Mouse (Mus musculus): ENCODE results near the gene Otogl. TPM values are rescaled to one million over a fixed set of nuclear protein-coding genes. Genes with fewer than 3 reads are reported as not detected.

Otogl gene
- polyA plus RNA-seq, 1 experiment = not detected

GRCm38 (mm10) chr10:107931833-107932828 lies 20.2 kb upstream of the Otogl start:
- DNase-seq (ENCODE audit: low read depth in 1 of 2, low spot score in 2 of 2) = peak; percentile 10 to 37
- Histone ChIP-seq H3K27ac (ENCODE audit: insufficient read depth, low read length) (no peak overlapping the region), H3K4me1 (ENCODE audit: control insufficient read depth, insufficient read depth, insufficient read length) (no peaks in the 10 kb centered on the region), H3K4me3 (ENCODE audit: extremely low read depth, insufficient read depth, insufficient read length) (no peak overlapping the region), H3K27me3 (ENCODE audit: control insufficient read depth, insufficient read depth, low read length) (no peaks in the 10 kb centered on the region), H3K36me3 (ENCODE audit: control insufficient read depth, insufficient read depth, low read length) (no peaks in the 10 kb centered on the region)
- TF ChIP-seq CTCF (IDR thresholded peaks at IDR 0.05; ENCODE audit: extremely low read depth, insufficient read depth, insufficient read length, insufficient replicate concordance) (no peak), POLR2A (IDR thresholded peaks at IDR 0.05; ENCODE audit: low read depth, low read length) (no peak)
- WGBS = 19% methylated on average over 9 of the region's 10 CpGs

GRCm38 (mm10) chr10:107930471-107931021 lies 18.6 kb upstream of the Otogl start:
- Histone ChIP-seq H3K27me3 (ENCODE audit: control insufficient read depth, insufficient read depth, low read length) (no peaks in the 10 kb centered on the region), H3K4me3 (ENCODE audit: extremely low read depth, insufficient read depth, insufficient read length) (no peak overlapping the region), H3K27ac (ENCODE audit: insufficient read depth, low read length) (no peak overlapping the region), H3K36me3 (ENCODE audit: control insufficient read depth, insufficient read depth, low read length) (no peaks in the 10 kb centered on the region), H3K4me1 (ENCODE audit: control insufficient read depth, insufficient read depth, insufficient read length) (no peaks in the 10 kb centered on the region)
- no peak for DNase-seq (ENCODE audit: low read depth in 1 of 2, low spot score in 2 of 2)
- TF ChIP-seq POLR2A (IDR thresholded peaks at IDR 0.05; ENCODE audit: low read depth, low read length) (no peak), CTCF (IDR thresholded peaks at IDR 0.05; ENCODE audit: extremely low read depth, insufficient read depth, insufficient read length, insufficient replicate concordance) (no peak)
- 29% methylated on average over 7 of the region's 7 CpGs for WGBS

- H3K36me3 ChIP-seq (ENCODE audit: control insufficient read depth, insufficient read depth, low read length) = no peaks in the 10 kb centered on the region
- no peaks in the 10 kb centered on the region for H3K4me1 ChIP-seq (ENCODE audit: control insufficient read depth, insufficient read depth, insufficient read length)
- no peak overlapping the region for H3K4me3 ChIP-seq (ENCODE audit: extremely low read depth, insufficient read depth, insufficient read length)
- no peaks in the 10 kb centered on the region for H3K27me3 ChIP-seq (ENCODE audit: control insufficient read depth, insufficient read depth, low read length)
- TF ChIP-seq CTCF (IDR thresholded peaks at IDR 0.05; ENCODE audit: extremely low read depth, insufficient read depth, insufficient read length, insufficient replicate concordance) = no peak
- TF ChIP-seq POLR2A (IDR thresholded peaks at IDR 0.05; ENCODE audit: low read depth, low read length) = no peak
- no peak for DNase-seq (ENCODE audit: low read depth in 1 of 2, low spot score in 2 of 2)
- no peak overlapping the region for H3K27ac ChIP-seq (ENCODE audit: insufficient read depth, low read length)
Measured at GRCm38 (mm10) chr10:107925306-107925705, 13.4 kb upstream of the Otogl start.

- TF ChIP-seq CTCF (IDR thresholded peaks at IDR 0.05; ENCODE audit: extremely low read depth, insufficient read depth, insufficient read length, insufficient replicate concordance) (no peak), POLR2A (IDR thresholded peaks at IDR 0.05; ENCODE audit: low read depth, low read length) (no peak)
Measured at GRCm38 (mm10) chr10:107923860-107924259, 11.9 kb upstream of the Otogl start.

GRCm38 (mm10) chr10:107922750-107923149 lies 10.8 kb upstream of the Otogl start:
- TF ChIP-seq CTCF (IDR thresholded peaks at IDR 0.05; ENCODE audit: extremely low read depth, insufficient read depth, insufficient read length, insufficient replicate concordance) (no peak), POLR2A (IDR thresholded peaks at IDR 0.05; ENCODE audit: low read depth, low read length) (no peak)
- Histone ChIP-seq H3K4me3 (ENCODE audit: extremely low read depth, insufficient read depth, insufficient read length) (no peak overlapping the region), H3K36me3 (ENCODE audit: control insufficient read depth, insufficient read depth, low read length) (no peaks in the 10 kb centered on the region), H3K4me1 (ENCODE audit: control insufficient read depth, insufficient read depth, insufficient read length) (no peaks in the 10 kb centered on the region), H3K27ac (ENCODE audit: insufficient read depth, low read length) (no peak overlapping the region), H3K27me3 (ENCODE audit: control insufficient read depth, insufficient read depth, low read length) (no peaks in the 10 kb centered on the region)
- DNase-seq (ENCODE audit: low read depth in 1 of 2, low spot score in 2 of 2) = no peak
- WGBS = 16% methylated on average over 1 of the region's 1 CpGs

More at GRCm38 (mm10) chr10:107923860-107924259, 11.9 kb upstream of the Otogl start:
- DNase-seq (ENCODE audit: low read depth in 1 of 2, low spot score in 2 of 2) = no peak
- no peak overlapping the region for H3K4me3 ChIP-seq (ENCODE audit: extremely low read depth, insufficient read depth, insufficient read length)
- no peak overlapping the region for H3K27ac ChIP-seq (ENCODE audit: insufficient read depth, low read length)
- no peaks in the 10 kb centered on the region for H3K27me3 ChIP-seq (ENCODE audit: control insufficient read depth, insufficient read depth, low read length)
- H3K4me1 ChIP-seq (ENCODE audit: control insufficient read depth, insufficient read depth, insufficient read length) = no peaks in the 10 kb centered on the region
- WGBS = 59% methylated on average over 2 of the region's 2 CpGs
- H3K36me3 ChIP-seq (ENCODE audit: control insufficient read depth, insufficient read depth, low read length) = no peaks in the 10 kb centered on the region

GRCm38 (mm10) chr10:107921549-107921948 lies 9.6 kb upstream of the Otogl start:
- Histone ChIP-seq H3K27me3 (ENCODE audit: control insufficient read depth, insufficient read depth, low read length) (no peaks in the 10 kb centered on the region), H3K36me3 (ENCODE audit: control insufficient read depth, insufficient read depth, low read length) (no peaks in the 10 kb centered on the region), H3K27ac (ENCODE audit: insufficient read depth, low read length) (no peak overlapping the region), H3K4me1 (ENCODE audit: control insufficient read depth, insufficient read depth, insufficient read length) (no peaks in the 10 kb centered on the region), H3K4me3 (ENCODE audit: extremely low read depth, insufficient read depth, insufficient read length) (no peak overlapping the region)
- TF ChIP-seq CTCF (IDR thresholded peaks at IDR 0.05; ENCODE audit: extremely low read depth, insufficient read depth, insufficient read length, insufficient replicate concordance) (no peak), POLR2A (IDR thresholded peaks at IDR 0.05; ENCODE audit: low read depth, low read length) (no peak)
- DNase-seq (ENCODE audit: low read depth in 1 of 2, low spot score in 2 of 2) = no peak
- 25% methylated on average over 1 of the region's 1 CpGs for WGBS

Measured in spleen, adult 2 months (tissue).